ENCODE assay signal across 32 mouse cellular contexts in the genomic region with DNA sequence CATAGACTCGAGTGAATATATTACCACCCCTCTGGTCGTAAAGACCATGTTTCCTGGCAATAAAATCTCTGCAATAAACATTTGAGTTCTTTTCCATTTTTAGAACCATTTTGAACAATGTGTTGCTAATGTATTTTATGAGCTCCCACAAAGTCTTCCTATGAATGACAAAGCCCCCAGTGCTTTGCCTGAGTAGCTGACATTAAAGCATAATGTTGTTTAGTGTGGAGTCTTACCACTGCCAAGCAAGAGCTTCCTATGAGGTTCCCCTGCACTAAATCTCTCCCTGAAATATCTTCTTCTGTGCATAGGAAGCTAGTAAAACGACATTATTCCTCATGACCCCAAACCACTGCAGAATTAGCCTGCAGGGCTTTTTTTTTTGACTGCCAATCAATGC.
"Had no signal": no experiment of that assay in that cellular context is flagged by ENCODE, and none has a peak within 500 bp of the region (broad histone marks: within the 10 kb centered on the region; RNA-seq: fewer than 3 reads in every experiment).

No protein-coding gene starts in this region.

- H3K4me3 ChIP-seq: heart, adult 2 months; heart, embryonic 10.5 days; heart, embryonic 12.5 days; heart, embryonic 13.5 days; heart, embryonic 15.5 days; hindbrain, embryonic 10.5 days; hindbrain, embryonic 12.5 days; hindbrain, embryonic 13.5 days; hindbrain, embryonic 15.5 days; intestine, embryonic 15.5 days; layer of hippocampus, adult 2 months; left cerebral cortex, adult 2 months had no signal

- H3K9ac ChIP-seq: heart, embryonic 12.5 days; heart, embryonic 13.5 days; heart, embryonic 15.5 days; hindbrain, embryonic 12.5 days; hindbrain, embryonic 13.5 days; hindbrain, embryonic 14.5 days; hindbrain, embryonic 15.5 days; intestine, embryonic 15.5 days had no signal

- H3K36me3 ChIP-seq: heart, embryonic 10.5 days; heart, embryonic 12.5 days; heart, embryonic 13.5 days; heart, embryonic 15.5 days; hindbrain, embryonic 10.5 days; hindbrain, embryonic 12.5 days; hindbrain, embryonic 13.5 days; hindbrain, embryonic 15.5 days; intestine, embryonic 15.5 days had no signal

- H3K27ac ChIP-seq: heart, adult 2 months; heart, embryonic 10.5 days; heart, embryonic 13.5 days; heart, embryonic 15.5 days; hindbrain, embryonic 10.5 days; hindbrain, embryonic 12.5 days; hindbrain, embryonic 13.5 days; hindbrain, embryonic 14.5 days; hindbrain, embryonic 15.5 days; hindbrain, postnatal 0 days; intestine, embryonic 15.5 days; layer of hippocampus, adult 2 months; left cerebral cortex, adult 2 months had no signal

- H3K4me2 ChIP-seq: heart, embryonic 11.5 days; heart, embryonic 12.5 days; heart, embryonic 13.5 days; heart, embryonic 15.5 days; hindbrain, embryonic 12.5 days; hindbrain, embryonic 13.5 days; hindbrain, embryonic 14.5 days; hindbrain, embryonic 15.5 days; intestine, embryonic 15.5 days had no signal

- ATAC-seq: hindbrain, embryonic 16.5 days; hindbrain, postnatal 0 days; inflammation-experienced regulatory T-cells, adult 6 months; intestine, embryonic 15.5 days; intestine, embryonic 16.5 days; intestine, postnatal 0 days had no signal

- H3K4me1 ChIP-seq: heart, embryonic 12.5 days; heart, embryonic 13.5 days; hindbrain, embryonic 12.5 days; hindbrain, embryonic 13.5 days; hindbrain, embryonic 15.5 days; intestine, embryonic 15.5 days had no signal

- DNase-seq: heart, adult 18-20 months; heart, adult 2 months; heart, postnatal 10 days; heart, postnatal 14 days; heart, postnatal 36 days; heart, postnatal 4 days; kidney, adult 11 months; kidney, adult 2 months; kidney, adult 9 months; kidney, postnatal 14 days; kidney, postnatal 36 days; kidney, postnatal 4 days; layer of hippocampus, adult 9-11 months; layer of hippocampus, postnatal 36 days had no signal

- H3K9me3 ChIP-seq: heart, embryonic 10.5 days; heart, embryonic 12.5 days; heart, embryonic 13.5 days; heart, embryonic 15.5 days; hindbrain, embryonic 10.5 days; hindbrain, embryonic 12.5 days; hindbrain, embryonic 13.5 days; hindbrain, embryonic 15.5 days; intestine, embryonic 15.5 days had no signal

- H3K27me3 ChIP-seq: heart, embryonic 12.5 days; heart, embryonic 13.5 days; heart, embryonic 15.5 days; hindbrain, embryonic 12.5 days; hindbrain, embryonic 13.5 days; hindbrain, embryonic 15.5 days; intestine, embryonic 15.5 days had no signal
